Mouse (Mus musculus): ENCODE results near the gene Wdr25.

Gene Wdr25

GRCm38 (mm10) chr12:108896006-108896405, 2.6 kb downstream of the Wdr25 start:
- no peak for DNase-seq (ENCODE audit: inconsistent ontology term)

DNA sequence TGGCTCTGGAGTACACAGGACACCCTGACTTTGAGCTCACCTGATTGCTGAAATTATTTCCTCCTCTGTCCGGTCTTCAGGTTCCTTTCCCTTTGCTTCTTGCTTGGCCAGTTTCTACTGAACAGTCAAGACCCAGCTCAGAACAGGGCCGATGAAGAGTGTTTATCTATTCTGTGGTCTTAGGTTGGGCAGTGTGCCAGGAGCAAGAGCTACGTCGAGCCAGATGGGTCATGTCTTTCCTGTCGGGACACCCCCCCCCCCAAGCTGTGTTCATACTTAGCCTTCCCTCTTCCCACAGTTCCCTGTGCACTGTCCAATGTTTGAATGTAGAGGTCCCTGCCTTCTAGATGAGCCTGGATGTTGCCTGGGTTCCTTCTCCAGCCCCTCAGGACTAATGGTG, 7.9 kb downstream of the Wdr25 start:
- DNase-seq (ENCODE audit: inconsistent ontology term) = no peak

GRCm38 (mm10) chr12:108902940-108903339, 9.5 kb downstream of the Wdr25 start:
- DNase-seq (ENCODE audit: inconsistent ontology term) = peak; percentile 49

GRCm38 (mm10) chr12:108903600-108904275, 10.3 kb downstream of the Wdr25 start:
- no peak for DNase-seq (ENCODE audit: inconsistent ontology term)

DNA sequence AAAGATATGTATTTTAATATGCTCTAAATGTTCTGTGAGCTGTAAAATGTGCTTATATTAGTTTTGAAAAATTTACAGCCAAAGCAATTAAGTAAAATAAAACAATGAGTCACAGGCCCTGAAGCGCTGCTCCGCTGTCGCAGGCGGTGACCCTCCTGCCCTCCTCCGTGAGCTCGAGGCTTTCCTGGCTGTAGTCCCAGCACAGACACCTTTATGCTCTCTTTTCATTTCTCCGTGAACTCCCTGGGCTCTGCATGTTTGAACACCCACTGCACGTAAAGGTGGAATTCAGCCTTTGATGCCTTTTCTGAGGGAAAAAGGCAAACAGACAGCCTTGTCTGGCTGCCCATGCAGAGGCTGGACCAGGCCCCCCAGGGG, 10.8 kb downstream of the Wdr25 start:
- DNase-seq (ENCODE audit: inconsistent ontology term) = peak; percentile 87

DNA sequence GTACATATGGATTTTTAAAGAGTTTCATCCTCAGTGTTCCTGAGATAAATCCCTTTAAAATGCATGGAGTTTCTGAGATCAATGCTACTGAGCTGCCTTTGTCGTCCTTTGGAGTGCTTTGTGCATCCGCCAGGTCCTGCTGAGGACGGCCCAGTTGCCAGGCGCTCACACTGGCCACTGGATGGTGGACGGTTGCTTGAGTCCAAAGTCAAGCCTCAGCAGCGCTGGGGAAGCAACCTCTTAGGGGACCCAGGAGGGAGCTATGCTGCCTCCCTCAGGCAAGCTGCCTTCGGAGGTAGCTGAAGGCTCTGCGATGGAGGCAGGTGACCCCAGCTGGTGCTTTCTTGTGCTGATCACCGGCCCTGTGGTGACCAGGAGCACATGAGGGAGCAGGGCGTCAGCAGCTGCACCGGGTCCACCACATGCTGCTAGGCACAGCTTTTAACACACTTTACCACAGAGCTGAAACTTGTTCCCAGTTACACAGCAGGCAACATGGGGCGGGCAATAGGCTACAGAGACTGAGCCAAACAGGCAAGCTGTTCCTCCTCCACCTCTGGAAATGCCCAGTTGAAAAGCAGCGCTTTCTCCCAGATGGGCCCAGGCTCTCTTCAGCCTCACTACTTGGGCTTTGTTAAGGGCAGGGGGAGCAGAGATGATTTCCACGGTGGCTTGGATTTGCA, 12.3 kb downstream of the Wdr25 start:
- DNase-seq (ENCODE audit: inconsistent ontology term) = no peak

DNA sequence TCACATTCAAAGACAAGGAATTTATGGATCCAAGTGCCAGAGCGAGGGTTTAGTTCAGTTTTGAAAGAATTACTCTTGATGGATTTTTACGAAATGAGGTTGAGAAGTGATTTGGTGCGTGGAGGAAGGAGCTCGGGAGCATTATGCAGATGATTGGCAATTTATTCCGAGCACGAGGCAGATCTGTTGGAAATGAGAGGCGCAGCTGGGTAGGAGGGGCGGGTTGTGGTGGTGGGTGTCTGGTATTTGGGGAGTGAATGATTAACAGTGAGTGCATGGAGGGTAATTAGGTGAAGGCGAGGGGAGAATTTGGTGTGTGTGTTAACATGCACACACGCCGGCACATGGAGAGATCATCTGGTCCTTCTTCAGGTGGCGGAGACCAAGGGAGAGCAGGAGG, 13.0 kb downstream of the Wdr25 start:
- DNase-seq (ENCODE audit: inconsistent ontology term) = no peak

DNA sequence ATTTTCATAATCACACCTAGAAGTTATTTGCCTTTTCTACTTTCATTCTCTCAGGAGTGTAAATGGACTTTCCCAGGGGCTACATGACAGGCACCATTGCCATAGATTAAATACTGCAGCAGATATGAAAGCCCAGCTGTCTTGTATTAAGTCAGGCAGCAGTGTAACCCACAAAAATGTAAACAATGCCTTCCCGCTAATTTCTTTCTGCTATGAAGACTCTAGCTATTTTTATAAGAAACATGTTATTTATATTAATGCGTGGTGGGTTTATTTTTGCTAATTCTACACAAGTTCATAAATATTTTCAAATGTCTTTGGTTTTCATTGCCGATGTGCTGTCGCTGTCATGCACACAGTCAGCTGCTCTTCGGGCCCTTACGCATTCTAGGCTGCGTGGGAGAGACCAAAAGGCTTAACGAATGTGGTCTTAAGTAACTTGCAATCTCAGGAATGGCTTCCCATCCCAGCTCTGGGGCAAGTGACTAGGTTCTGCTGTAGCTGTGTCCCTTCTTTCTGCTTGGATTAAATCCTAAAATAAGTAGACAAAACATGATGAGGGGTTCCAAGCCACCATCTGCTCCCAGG, 16.5 kb downstream of the Wdr25 start:
- peak; percentile 50 for DNase-seq (ENCODE audit: inconsistent ontology term)

- no peak for DNase-seq (ENCODE audit: inconsistent ontology term)
Measured at GRCm38 (mm10) chr12:108912442-108912841, 19.0 kb downstream of the Wdr25 start.

- peak; percentile 38 for DNase-seq (ENCODE audit: inconsistent ontology term)
Measured at GRCm38 (mm10) chr12:108914198-108914597, 20.8 kb downstream of the Wdr25 start.

GRCm38 (mm10) chr12:108914709-108915340, 21.4 kb downstream of the Wdr25 start:
- DNase-seq (ENCODE audit: inconsistent ontology term) = no peak

GRCm38 (mm10) chr12:108915893-108916292, 22.5 kb downstream of the Wdr25 start:
- peak; percentile 63 for DNase-seq (ENCODE audit: inconsistent ontology term)

GRCm38 (mm10) chr12:108916447-108917042, 23.1 kb downstream of the Wdr25 start:
- DNase-seq (ENCODE audit: inconsistent ontology term) = no peak

GRCm38 (mm10) chr12:108917509-108917908, 24.1 kb downstream of the Wdr25 start:
- no peak for DNase-seq (ENCODE audit: inconsistent ontology term)

DNA sequence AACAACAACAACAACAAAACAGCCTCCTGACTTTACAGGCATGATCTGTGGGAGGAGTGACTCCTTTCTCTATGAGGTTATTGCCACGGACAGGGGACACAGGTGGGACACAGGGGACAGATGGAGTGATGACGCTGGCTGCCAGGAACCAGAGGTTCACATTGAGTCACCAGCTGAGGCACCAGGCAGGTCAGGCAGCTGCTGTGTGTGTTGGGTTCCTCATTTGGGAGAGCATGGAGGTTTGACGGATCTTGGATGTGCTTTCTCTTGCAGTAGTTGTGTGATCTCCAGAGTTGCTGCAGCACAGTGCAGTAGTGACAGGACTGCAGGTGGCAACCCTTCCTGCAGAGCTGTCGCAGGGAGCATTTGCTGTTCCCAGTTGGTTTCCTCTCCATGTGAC, 25.3 kb downstream of the Wdr25 start:
- DNase-seq (ENCODE audit: inconsistent ontology term) = no peak

DNA sequence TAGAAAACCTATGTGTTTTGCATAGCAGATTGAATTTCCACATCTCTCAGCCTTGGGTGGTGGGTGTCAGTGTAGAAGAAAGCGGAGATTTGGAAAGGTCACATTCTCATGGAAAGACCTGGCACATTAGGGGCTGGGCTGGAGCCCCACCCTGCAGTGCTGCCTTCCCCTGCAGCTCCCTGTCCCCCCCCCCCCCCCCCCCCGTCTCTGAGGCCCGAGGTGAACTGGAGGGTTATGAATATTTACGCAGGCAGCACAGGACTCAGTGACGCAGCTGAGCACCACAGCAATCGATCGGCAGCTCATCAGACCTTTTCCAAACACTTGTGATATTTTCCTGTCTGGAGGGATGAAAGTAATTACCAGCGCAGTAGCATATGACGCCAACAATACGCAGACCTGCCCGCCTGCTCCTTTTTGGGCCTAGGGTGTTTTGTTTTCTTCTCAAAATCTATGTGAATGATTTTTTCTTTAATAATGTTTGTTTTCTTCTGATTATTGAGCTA, 33.2 kb downstream of the Wdr25 start:
- no peak for DNase-seq (ENCODE audit: inconsistent ontology term)

GRCm38 (mm10) chr12:108928249-108928648, 34.8 kb downstream of the Wdr25 start:
- DNase-seq (ENCODE audit: inconsistent ontology term) = no peak

GRCm38 (mm10) chr12:108929475-108929874, 36.0 kb downstream of the Wdr25 start:
- no peak for DNase-seq (ENCODE audit: inconsistent ontology term)

- DNase-seq (ENCODE audit: inconsistent ontology term) = no peak
Measured at GRCm38 (mm10) chr12:108931341-108932053, 38.1 kb downstream of the Wdr25 start.

- DNase-seq (ENCODE audit: inconsistent ontology term) = no peak
Measured at GRCm38 (mm10) chr12:108932113-108932512, 38.7 kb downstream of the Wdr25 start.

DNA sequence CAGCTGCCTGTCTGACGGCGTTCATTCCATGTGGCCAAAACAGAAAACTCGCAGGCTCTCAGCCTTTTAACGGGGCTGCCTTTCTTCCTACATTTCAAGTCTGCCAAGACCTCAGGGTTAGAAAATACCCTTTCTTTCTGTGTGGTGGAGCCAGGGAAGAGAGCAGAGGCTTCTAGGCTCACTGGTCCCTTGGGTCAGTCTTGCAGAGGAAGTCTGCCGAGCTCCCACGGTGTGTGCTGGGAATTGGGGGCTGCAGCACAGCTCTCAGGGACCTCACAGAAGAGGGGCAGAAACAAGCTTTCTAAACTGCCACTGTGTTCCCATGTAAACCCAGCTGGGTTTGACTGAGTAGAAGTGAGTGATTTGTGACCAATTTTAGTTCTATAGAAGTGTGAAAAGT, 40.8 kb downstream of the Wdr25 start:
- DNase-seq (ENCODE audit: inconsistent ontology term) = no peak

All from Muller cell, postnatal 12 days (primary cell).